ENCODE assay signal across 10 mouse cellular contexts in genomic region chr3:115541789-115542188, GRCm38 (mm10).
A peak's percentile ranks its signal among the peaks of the same experiment; 100 is the strongest.
DNase-seq lines count a peak whose midpoint lies in the region; ATAC-seq and TF ChIP-seq lines count a peak whose summit lies in the region.
"Had no signal": no experiment of that assay in that cellular context is flagged by ENCODE, and none has a peak within 500 bp of the region (broad histone marks: within the 10 kb centered on the region; RNA-seq: fewer than 3 reads in every experiment).

No protein-coding gene starts in this region.

- H3K9me3 ChIP-seq in heart, postnatal 0 days (replicated peaks; ENCODE audit: control insufficient read depth, low read length): no peaks in the 10 kb centered on the region
- H3K9me3 ChIP-seq: heart, embryonic 13.5 days; lung, embryonic 15.5 days had no signal

- TF ChIP-seq EP300 in heart, postnatal 0 days (IDR thresholded peaks at IDR 0.05; ENCODE audit: low read depth): no peak

- no peak for DNase-seq in heart, postnatal 0 days (ENCODE audit: low spot score)
- DNase-seq in heart, adult 9 months (ENCODE audit: low spot score in 2 of 2): no peak
- DNase-seq in spleen, adult 2 months (ENCODE audit: low read depth in 1 of 2, low spot score in 2 of 2): peak; percentile 3 to 37
- DNase-seq in spleen, adult 12 weeks (ENCODE audit: low spot score): no peak
- DNase-seq in embryo, embryonic 10.5 days (ENCODE audit: low spot score): peak; percentile 44
- peak; percentile 24 to 30 for DNase-seq in left cerebral cortex, postnatal 14 days (ENCODE audit: low spot score in 2 of 2)
- no peak for DNase-seq in testis, postnatal 14 days (ENCODE audit: low spot score)
- no peak for DNase-seq in c-Kit-positive CD71-positive TER-119-positive erythroid progenitor cells, embryonic 14.5 days (ENCODE audit: low spot score)

- TF ChIP-seq POLR2A in spleen, adult 2 months (IDR thresholded peaks at IDR 0.05; ENCODE audit: low read depth, low read length): no peak

- no peak overlapping the region for H3K9ac ChIP-seq in heart, postnatal 0 days (replicated peaks; ENCODE audit: low read depth, low read length)
- H3K9ac ChIP-seq: heart, embryonic 13.5 days; lung, embryonic 15.5 days had no signal

- H3K4me3 ChIP-seq in heart, postnatal 0 days (ENCODE audit: low read depth, low read length): no peak overlapping the region
- H3K4me3 ChIP-seq in spleen, adult 2 months (ENCODE audit: extremely low read depth, insufficient read depth, insufficient read length): no peak overlapping the region
- H3K4me3 ChIP-seq: heart, embryonic 13.5 days; lung, embryonic 15.5 days had no signal

- peak; percentile 41 for TF ChIP-seq CTCF in heart, postnatal 0 days (IDR thresholded peaks at IDR 0.05; ENCODE audit: low read depth)
- TF ChIP-seq CTCF in spleen, adult 2 months (IDR thresholded peaks at IDR 0.05; ENCODE audit: extremely low read depth, insufficient read depth, insufficient read length, insufficient replicate concordance): no peak

- H3K36me3 ChIP-seq in heart, postnatal 0 days (replicated peaks; ENCODE audit: control insufficient read depth, insufficient read depth, low read length): no peaks in the 10 kb centered on the region
- no peaks in the 10 kb centered on the region for H3K36me3 ChIP-seq in spleen, adult 2 months (ENCODE audit: control insufficient read depth, insufficient read depth, low read length)
- H3K36me3 ChIP-seq: heart, embryonic 13.5 days; lung, embryonic 15.5 days had no signal

- no peak overlapping the region for H3K27ac ChIP-seq in heart, postnatal 0 days (ENCODE audit: low read depth)
- H3K27ac ChIP-seq in spleen, adult 2 months (ENCODE audit: insufficient read depth, low read length): no peak overlapping the region
- H3K27ac ChIP-seq: heart, embryonic 13.5 days; lung, embryonic 15.5 days had no signal

- no peaks in the 10 kb centered on the region for H3K27me3 ChIP-seq in heart, postnatal 0 days (ENCODE audit: control insufficient read depth, insufficient read depth, low read length)
- no peaks in the 10 kb centered on the region for H3K27me3 ChIP-seq in spleen, adult 2 months (ENCODE audit: control insufficient read depth, insufficient read depth, low read length)
- H3K27me3 ChIP-seq: heart, embryonic 13.5 days; lung, embryonic 15.5 days had no signal

- H3K4me2 ChIP-seq in heart, postnatal 0 days (ENCODE audit: low read depth, low read length): no peak overlapping the region
- H3K4me2 ChIP-seq: heart, embryonic 13.5 days; lung, embryonic 15.5 days had no signal

- no peaks in the 10 kb centered on the region for H3K4me1 ChIP-seq in heart, postnatal 0 days (ENCODE audit: control insufficient read depth, insufficient read depth)
- H3K4me1 ChIP-seq in spleen, adult 2 months (ENCODE audit: control insufficient read depth, insufficient read depth, insufficient read length): peaks cover 3% of the 10 kb centered on the region
- H3K4me1 ChIP-seq: heart, embryonic 13.5 days; lung, embryonic 15.5 days had no signal

- intact Hi-C loops in left cerebral cortex, postnatal 14 days (cut with DNase I): no loop called here

- no peak for ATAC-seq in heart, postnatal 0 days (ENCODE audit: insufficient read depth, low read depth)

- WGBS in heart, postnatal 0 days: 84% methylated on average over 1 of the region's 1 CpGs
- 87% methylated on average over 1 of the region's 1 CpGs for WGBS in spleen, adult 2 months

Comparison
In these comparisons a context has a peak if more than half of its experiments do, and no peak if none do; other contexts are left out.
1. DNase-seq: peak in spleen, adult 2 months (2 of 2), embryo, embryonic 10.5 days (single experiment) and left cerebral cortex, postnatal 14 days (2 of 2); none in heart, postnatal 0 days (single experiment), heart, adult 9 months (0 of 2), spleen, adult 12 weeks (single experiment), testis, postnatal 14 days (single experiment) and c-Kit-positive CD71-positive TER-119-positive erythroid progenitor cells, embryonic 14.5 days (single experiment).